Mouse (Mus musculus): ENCODE measurements around the gene Epha4. TPM values are rescaled to one million over a fixed set of nuclear protein-coding genes. Genes with fewer than 3 reads are reported as not detected.

Gene Epha4
- total and polyA plus RNA-seq, 3 experiments: 3.9 to 26.0 (median 13.0) TPM

GRCm38 (mm10) chr1:77440512-77440911 is 74.4 kb downstream of the Epha4 start:
- Histone ChIP-seq H3K9ac (ENCODE audit: insufficient read depth, low read depth) (no peak overlapping the region), H3K27me3 (replicated peaks) (no peaks in the 10 kb centered on the region), H3K36me3 (replicated peaks in 1 of 2; ENCODE audit: control insufficient read depth in 1 of 2, insufficient read depth in 1 of 2, low read length in 1 of 2) (peaks cover 19 to 21% of the 10 kb centered on the region in 2 experiments), H3K4me2 (ENCODE audit: insufficient read depth, low read depth, poor library complexity, severe bottlenecking) (no peak overlapping the region), H3K9me3 (replicated peaks; ENCODE audit: low read length) (no peaks in the 10 kb centered on the region), H3K79me2 (replicated peaks; ENCODE audit: control insufficient read depth, extremely low read depth, insufficient read depth, poor library complexity, severe bottlenecking) (peaks cover 6% of the 10 kb centered on the region; the same call in 1 of the 2 replicates), H3K27ac (ENCODE audit: insufficient read depth, low read depth) (no peak overlapping the region), H3K4me3 (replicated peaks in 1 of 3; ENCODE audit: low read depth in 2 of 3, low read length in 2 of 3, poor library complexity in 1 of 3) (no peak overlapping the region), H3K4me1 (ENCODE audit: control insufficient read depth in 1 of 2, insufficient read depth in 2 of 2) (peaks cover 0 to 23% of the 10 kb centered on the region in 2 experiments; a peak in 2 of 4 replicates)
- dilution Hi-C loops (cut with MboI; ENCODE audit: extremely low pct_ligation_motif_present, extremely low pct_unique_long_range_greater_than_20kb, low sequenced_read_pairs) (no loop called here), in situ Hi-C loops (cut with MboI; ENCODE audit: low pct_ligation_motif_present, low pct_unique_long_range_greater_than_20kb, low sequenced_read_pairs) (no loop called here)
- TF ChIP-seq CTCF (conservative IDR thresholded peaks at IDR 0.05 in 1 of 2, IDR thresholded peaks at IDR 0.05 in 1 of 2; ENCODE audit: low read depth in 2 of 2, low read length in 2 of 2) (no peak), POLR2AphosphoS2 (IDR thresholded peaks at IDR 0.05; ENCODE audit: low read depth, low read length) (no peak), E2F4 (IDR thresholded peaks at IDR 0.05; ENCODE audit: insufficient replicate concordance, low read depth, low read length) (no peak), USF2 (conservative IDR thresholded peaks at IDR 0.05; ENCODE audit: low read depth, low read length) (no peak), TBP (conservative IDR thresholded peaks at IDR 0.05; ENCODE audit: low read depth, low read length) (no peak), RAD21 (IDR thresholded peaks at IDR 0.05; ENCODE audit: low read depth, low read length) (no peak), MAFK (IDR thresholded peaks at IDR 0.05; ENCODE audit: insufficient replicate concordance, low read length) (no peak), CHD2 (IDR thresholded peaks at IDR 0.05; ENCODE audit: low read length) (no peak), NELFE (IDR thresholded peaks at IDR 0.05; ENCODE audit: low read depth, low read length) (no peak), POLR2A (IDR thresholded peaks at IDR 0.05; ENCODE audit: low read depth, low read length) (no peak), JUND (conservative IDR thresholded peaks at IDR 0.05; ENCODE audit: low read depth, low read length) (no peak)
- no peak for DNase-seq (ENCODE audit: extremely low read depth)

- in situ Hi-C loops (cut with MboI; ENCODE audit: low pct_ligation_motif_present, low pct_unique_long_range_greater_than_20kb, low sequenced_read_pairs): no loop called here
- H3K27me3 ChIP-seq (replicated peaks): no peaks in the 10 kb centered on the region
- no peak overlapping the region for H3K9ac ChIP-seq (ENCODE audit: insufficient read depth, low read depth)
- H3K4me1 ChIP-seq (ENCODE audit: control insufficient read depth in 1 of 2, insufficient read depth in 2 of 2): peaks cover 0 to 23% of the 10 kb centered on the region in 2 experiments; a peak in 2 of 4 replicates
- H3K4me3 ChIP-seq (replicated peaks in 1 of 3; ENCODE audit: low read depth in 2 of 3, low read length in 2 of 3, poor library complexity in 1 of 3): no peak overlapping the region
- H3K27ac ChIP-seq (ENCODE audit: insufficient read depth, low read depth): no peak overlapping the region
- H3K4me2 ChIP-seq (ENCODE audit: insufficient read depth, low read depth, poor library complexity, severe bottlenecking): no peak overlapping the region
- dilution Hi-C loops (cut with MboI; ENCODE audit: extremely low pct_ligation_motif_present, extremely low pct_unique_long_range_greater_than_20kb, low sequenced_read_pairs): no loop called here
- no peak for TF ChIP-seq ZC3H11A (IDR thresholded peaks at IDR 0.05; ENCODE audit: low read depth, low read length)
- TF ChIP-seq POLR2AphosphoS2 (IDR thresholded peaks at IDR 0.05; ENCODE audit: low read depth, low read length): no peak
- TF ChIP-seq PAX5 (IDR thresholded peaks at IDR 0.05; ENCODE audit: low read length): no peak
- no peak for TF ChIP-seq HCFC1 (IDR thresholded peaks at IDR 0.05; ENCODE audit: low read depth, low read length)
- TF ChIP-seq NRF1 (IDR thresholded peaks at IDR 0.05; ENCODE audit: low read depth, low read length): no peak
- no peak for TF ChIP-seq BHLHE40 (IDR thresholded peaks at IDR 0.05; ENCODE audit: low read depth, low read length)
- no peak for TF ChIP-seq ETS1 (conservative IDR thresholded peaks at IDR 0.05; ENCODE audit: low read depth, low read length)
- TF ChIP-seq ZNF384 (IDR thresholded peaks at IDR 0.05; ENCODE audit: low read depth, low read length): no peak
- no peak for TF ChIP-seq ELF1 (IDR thresholded peaks at IDR 0.05; ENCODE audit: low read depth, low read length)
- no peak for TF ChIP-seq SIN3A (IDR thresholded peaks at IDR 0.05; ENCODE audit: low read length)
- TF ChIP-seq MAX (IDR thresholded peaks at IDR 0.05; ENCODE audit: low read length): no peak
- TF ChIP-seq JUND (conservative IDR thresholded peaks at IDR 0.05; ENCODE audit: low read depth, low read length): no peak
- TF ChIP-seq USF2 (conservative IDR thresholded peaks at IDR 0.05; ENCODE audit: low read depth, low read length): no peak
- TF ChIP-seq MAZ (IDR thresholded peaks at IDR 0.05; ENCODE audit: low read depth, low read length): no peak
- TF ChIP-seq MAFK (IDR thresholded peaks at IDR 0.05; ENCODE audit: insufficient replicate concordance, low read length): no peak
- TF ChIP-seq MEF2A (IDR thresholded peaks at IDR 0.05; ENCODE audit: borderline replicate concordance, low read depth, low read length): no peak
- TF ChIP-seq TCF12 (IDR thresholded peaks at IDR 0.05; ENCODE audit: low read depth, low read length): no peak
- TF ChIP-seq CTCF (conservative IDR thresholded peaks at IDR 0.05 in 1 of 2, IDR thresholded peaks at IDR 0.05 in 1 of 2; ENCODE audit: low read depth in 2 of 2, low read length in 2 of 2): no peak
- TF ChIP-seq MYC (IDR thresholded peaks at IDR 0.05; ENCODE audit: low read depth, low read length): no peak
- TF ChIP-seq KAT2A (IDR thresholded peaks at IDR 0.05; ENCODE audit: insufficient replicate concordance, low read length): no peak
- peaks cover 4% of the 10 kb centered on the region; the same call in 1 of the 2 replicates for H3K79me2 ChIP-seq (replicated peaks; ENCODE audit: control insufficient read depth, extremely low read depth, insufficient read depth, poor library complexity, severe bottlenecking)
- DNase-seq (ENCODE audit: extremely low read depth): no peak
- H3K9me3 ChIP-seq (replicated peaks; ENCODE audit: low read length): no peaks in the 10 kb centered on the region
- peaks cover 13 to 16% of the 10 kb centered on the region in 2 experiments for H3K36me3 ChIP-seq (replicated peaks in 1 of 2; ENCODE audit: control insufficient read depth in 1 of 2, insufficient read depth in 1 of 2, low read length in 1 of 2)
Measured at GRCm38 (mm10) chr1:77439383-77440074, 75.4 kb downstream of the Epha4 start.
